Mouse (Mus musculus): Measurements from ENCODE around the gene Acbd6.

Acbd6 gene

DNA sequence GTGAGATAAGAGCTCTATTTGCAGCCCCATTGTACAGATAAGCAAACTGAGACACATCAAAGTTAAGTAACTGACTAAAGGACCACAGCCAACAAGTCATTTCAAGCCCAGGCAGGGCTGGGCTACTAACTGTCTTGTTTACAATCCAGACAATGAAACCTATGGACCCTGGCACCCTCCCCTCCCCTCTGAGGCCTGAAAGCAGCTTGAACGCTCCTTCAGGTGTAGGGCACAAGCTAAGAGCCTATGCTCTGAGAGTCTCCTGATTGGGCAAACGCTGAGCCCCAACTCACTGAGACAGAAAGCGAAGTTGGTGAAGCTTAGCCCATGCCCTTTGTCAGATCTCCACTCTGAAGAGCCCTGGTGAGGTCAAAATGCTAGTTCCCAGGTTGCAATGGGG is 166.4 kb downstream of the Acbd6 start:
- no peak for DNase-seq (ENCODE audit: low read depth)

- DNase-seq (ENCODE audit: low read depth): no peak
Measured at GRCm38 (mm10) chr1:155725876-155726275, 168.0 kb downstream of the Acbd6 start.

- no peak for DNase-seq (ENCODE audit: low read depth)
Measured at GRCm38 (mm10) chr1:155727830-155728229, 169.9 kb downstream of the Acbd6 start.

DNA sequence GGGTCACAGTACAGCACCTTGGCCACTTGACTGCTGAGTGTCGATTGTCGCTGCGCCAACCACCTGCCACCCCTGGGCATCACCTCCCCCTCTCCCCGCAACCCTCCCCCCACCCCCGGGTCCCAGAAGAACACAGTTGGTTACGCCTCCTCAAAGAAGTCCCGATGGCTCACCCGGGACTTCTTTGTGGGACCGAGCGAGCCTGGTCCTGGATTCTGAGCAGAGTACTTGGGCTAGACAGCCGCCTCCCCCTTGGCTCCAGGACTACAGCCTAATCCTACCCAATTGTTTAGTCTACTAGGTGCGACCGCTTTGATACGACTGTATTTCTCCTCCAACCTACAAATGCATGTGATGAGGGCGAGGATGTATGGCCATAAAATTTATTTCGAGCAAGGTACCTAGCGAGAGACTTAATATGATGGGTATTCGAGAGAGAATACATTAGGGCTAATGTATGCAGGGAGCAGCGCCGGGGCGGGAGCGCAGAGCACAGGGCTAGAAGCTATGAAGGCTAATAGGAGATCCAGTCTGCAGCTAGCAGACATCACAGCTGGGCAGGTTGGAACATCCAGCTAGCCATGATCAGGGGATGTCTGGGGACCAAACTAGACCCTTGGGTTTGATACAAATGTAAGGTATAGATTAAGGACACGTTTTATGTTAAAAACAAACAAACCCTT is 171.3 kb downstream of the Acbd6 start:
- no peak for DNase-seq (ENCODE audit: low read depth)

DNA sequence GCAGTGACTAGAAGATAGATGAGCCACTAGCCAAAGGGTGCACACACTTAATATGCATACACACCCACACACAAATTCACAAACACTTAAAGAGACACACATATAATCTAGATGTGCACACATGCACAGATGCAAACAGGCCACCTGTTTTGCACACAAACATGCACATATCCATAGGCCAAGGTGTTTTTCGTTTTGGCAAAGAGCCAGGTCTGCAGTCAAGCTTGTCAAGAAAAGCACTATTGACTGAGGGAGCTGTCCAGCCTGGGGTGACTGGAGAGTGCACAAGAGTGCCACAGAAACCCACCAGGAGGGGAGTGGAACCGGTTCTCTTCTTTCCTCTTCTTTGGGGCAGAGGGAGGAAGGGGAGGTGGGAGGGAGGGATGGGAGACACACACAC is 173.2 kb downstream of the Acbd6 start:
- DNase-seq (ENCODE audit: low read depth): no peak

DNA sequence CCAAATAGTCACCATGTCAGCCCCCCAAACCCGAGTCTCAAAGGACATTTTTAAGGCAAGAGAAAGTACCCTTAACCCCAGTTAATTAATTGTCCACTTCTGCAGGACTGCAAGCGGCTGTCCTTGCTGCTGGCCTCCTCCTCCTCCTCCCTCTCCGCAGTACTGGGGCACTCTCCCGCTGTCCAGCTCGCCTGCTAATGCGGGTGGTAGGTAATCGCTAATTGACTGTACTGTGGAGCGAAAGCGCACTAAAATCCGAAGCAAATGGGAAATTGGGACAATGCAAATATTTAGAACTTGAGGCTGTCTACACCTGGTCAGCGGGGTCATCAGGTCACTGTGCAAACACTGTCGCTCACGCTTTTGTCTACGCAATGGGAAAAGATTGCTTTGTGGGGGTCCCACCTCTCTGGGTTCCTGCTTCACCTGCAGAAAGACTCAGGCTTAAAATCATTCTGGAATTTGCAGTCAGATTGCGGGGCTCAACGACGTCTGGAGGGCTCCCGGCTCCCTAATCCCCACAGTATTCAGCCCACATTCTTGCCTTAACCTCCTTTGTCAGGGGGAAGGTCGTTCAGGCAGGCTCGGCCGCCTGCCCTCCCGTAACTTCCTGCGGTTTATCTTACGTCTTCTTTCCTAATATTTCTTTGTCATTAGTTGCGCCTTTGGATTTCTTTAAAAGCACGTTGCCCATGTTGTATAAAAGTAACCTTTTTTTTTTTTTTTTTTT is 178.3 kb downstream of the Acbd6 start:
- DNase-seq (ENCODE audit: low read depth): no peak

DNA sequence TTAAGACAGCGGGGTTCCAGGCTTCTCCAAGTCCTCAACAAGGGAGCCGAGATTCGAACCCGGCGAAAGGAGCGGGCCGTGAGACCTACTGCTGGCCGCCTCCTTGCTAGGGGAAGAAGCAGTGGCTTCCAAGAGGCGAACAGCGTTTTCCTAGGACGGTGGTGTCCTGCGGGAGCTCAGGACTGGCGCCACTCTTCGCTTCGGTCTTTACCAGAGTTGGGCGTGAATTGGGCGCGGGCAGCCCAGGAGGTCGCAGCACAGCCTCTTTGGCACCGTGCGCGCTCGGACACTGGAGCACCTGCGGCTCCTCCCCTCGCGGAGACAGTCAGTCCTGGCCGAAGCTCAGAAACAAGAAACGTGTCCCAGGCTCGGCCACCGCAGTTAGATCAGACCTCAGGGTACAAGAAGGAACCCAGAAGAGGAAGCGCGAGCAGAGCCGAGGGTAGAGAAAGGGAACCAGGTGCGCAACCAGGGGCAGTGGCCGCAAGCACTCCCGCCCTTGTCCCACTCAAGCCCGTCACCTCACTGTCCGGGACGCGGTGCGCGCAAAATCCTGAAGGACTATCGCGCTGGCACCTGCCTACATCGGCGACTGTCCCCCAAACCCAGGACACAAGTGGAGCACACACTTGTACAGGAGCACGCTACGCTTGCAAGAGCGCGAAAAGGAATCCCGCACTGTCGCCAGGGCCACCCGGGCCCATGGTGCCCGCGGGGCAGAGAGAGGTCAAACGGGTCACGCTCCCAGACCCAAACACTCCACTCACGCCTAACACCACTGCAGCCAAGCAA is 179.3 kb downstream of the Acbd6 start:
- no peak for DNase-seq (ENCODE audit: low read depth)

GRCm38 (mm10) chr1:155737809-155738383 is 180.0 kb downstream of the Acbd6 start:
- DNase-seq (ENCODE audit: low read depth): no peak
